Comparison of ENCODE assay signal across 8 mouse cellular contexts in genomic region chr6:97486813-97487361, GRCm38 (mm10).
A peak's percentile ranks its signal among the peaks of the same experiment; 100 is the strongest.
DNase-seq lines count a peak whose midpoint lies in the region; ATAC-seq and TF ChIP-seq lines count a peak whose summit lies in the region.

No protein-coding gene starts in this region.

- no peak overlapping the region for H3K27ac ChIP-seq in lung, embryonic 14.5 days (ENCODE audit: low read depth)
- H3K27ac ChIP-seq in neural tube, embryonic 12.5 days: no peak overlapping the region

- H3K4me2 ChIP-seq in lung, embryonic 14.5 days: peak overlapping the region; percentile 96
- peak overlapping the region; percentile 85 for H3K4me2 ChIP-seq in neural tube, embryonic 12.5 days (replicated peaks)

- peak overlapping the region; percentile 47 for H3K4me3 ChIP-seq in lung, embryonic 14.5 days (ENCODE audit: low read depth, low read length)
- H3K4me3 ChIP-seq in neural tube, embryonic 12.5 days: peak overlapping the region; percentile 40; the same call in 1 of the 2 replicates

- H3K27me3 ChIP-seq in lung, embryonic 14.5 days (ENCODE audit: insufficient read depth, low read length): peaks cover 22% of the 10 kb centered on the region
- no peaks in the 10 kb centered on the region for H3K27me3 ChIP-seq in neural tube, embryonic 12.5 days (replicated peaks)

- H3K4me1 ChIP-seq in lung, embryonic 14.5 days (ENCODE audit: insufficient read depth): no peaks in the 10 kb centered on the region; the same call in none of the 2 replicates
- peaks cover 27% of the 10 kb centered on the region for H3K4me1 ChIP-seq in neural tube, embryonic 12.5 days

- peak; percentile 42 for DNase-seq in lung, embryonic 14.5 days
- no peak for DNase-seq in lung, postnatal 36 days
- DNase-seq in heart, adult 8-10 months (ENCODE audit: low spot score): peak; percentile 31
- DNase-seq in kidney, postnatal 14 days: peak; percentile 51
- no peak for DNase-seq in right cerebral cortex, postnatal 25 days
- no peak for DNase-seq in adrenal gland, adult 8-10 months
- no peak for DNase-seq in c-Kit-positive CD71-positive TER-119-positive erythroid progenitor cells, embryonic 14.5 days (ENCODE audit: low spot score)

- 12% methylated on average over 11 of the region's 11 CpGs for WGBS in lung, embryonic 14.5 days
- 23% methylated on average over 11 of the region's 11 CpGs for WGBS in neural tube, embryonic 12.5 days

- TF ChIP-seq CTCF in lung, embryonic 14.5 days (IDR thresholded peaks at IDR 0.05; ENCODE audit: low read depth): no peak

- no peaks in the 10 kb centered on the region for H3K9me3 ChIP-seq in lung, embryonic 14.5 days (ENCODE audit: low read depth, low read length)
- H3K9me3 ChIP-seq in neural tube, embryonic 12.5 days: no peaks in the 10 kb centered on the region

- H3K36me3 ChIP-seq in lung, embryonic 14.5 days (ENCODE audit: insufficient read depth): no peaks in the 10 kb centered on the region
- H3K36me3 ChIP-seq in neural tube, embryonic 12.5 days: no peaks in the 10 kb centered on the region

- no peak overlapping the region for H3K9ac ChIP-seq in lung, embryonic 14.5 days
- no peak overlapping the region; the same call in 1 of the 2 replicates for H3K9ac ChIP-seq in neural tube, embryonic 12.5 days

- ATAC-seq in lung, embryonic 14.5 days (ENCODE audit: insufficient read depth): no peak
- no peak for ATAC-seq in neural tube, embryonic 12.5 days (ENCODE audit: low FRiP score, low read depth)

Comparison
In these comparisons a context has a peak if more than half of its experiments do, and no peak if none do; other contexts are left out.
1. DNase-seq: peak in lung, embryonic 14.5 days (single experiment), heart, adult 8-10 months (single experiment) and kidney, postnatal 14 days (single experiment); none in lung, postnatal 36 days (single experiment), right cerebral cortex, postnatal 25 days (single experiment), adrenal gland, adult 8-10 months (single experiment) and c-Kit-positive CD71-positive TER-119-positive erythroid progenitor cells, embryonic 14.5 days (single experiment).